Mouse (Mus musculus) CH12.LX (cell line): Measurements from ENCODE around the gene Zc2hc1b. TPM values are rescaled to one million over a fixed set of nuclear protein-coding genes. Genes with fewer than 3 reads are reported as not detected.

Experiments
- DNase-seq: peaks from one replicate; pipeline ENCODE4 v3.0.0-alpha.2; 2013; ENCODE audit errors: extremely low read depth
- H3K27ac ChIP-seq: 2 replicates; pipeline ENCODE4 v1.5.1; 2012; ENCODE audit warnings: low read depth, mild to moderate bottlenecking, control low read depth, moderate library complexity; ENCODE audit not compliant: insufficient read depth
- H3K27me3 ChIP-seq: replicated peaks from 2 replicates; pipeline ENCODE3; 2012; ENCODE audit warnings: inconsistent platforms
- H3K36me3 ChIP-seq, 2 experiments: replicated peaks in 1 of 2; 2 replicates each; pipeline versions ENCODE3 to v1.6.1; 2012; ENCODE audit warnings: inconsistent platforms in 1 of 2, low read length in 1 of 2, mild to moderate bottlenecking in 1 of 2, mixed read lengths in 1 of 2, moderate library complexity in 1 of 2; ENCODE audit not compliant: control insufficient read depth in 1 of 2, insufficient read depth in 1 of 2
- H3K4me1 ChIP-seq, 2 experiments: 2 replicates each; pipeline ENCODE4 v1.6.1; 2012; ENCODE audit warnings: inconsistent platforms in 1 of 2, moderate library complexity in 1 of 2; ENCODE audit not compliant: insufficient read depth in 2 of 2, control insufficient read depth in 1 of 2
- H3K4me2 ChIP-seq: 2 replicates; pipeline ENCODE4 v1.6.1; 2012; ENCODE audit warnings: low read depth, mild to moderate bottlenecking, control low read depth; ENCODE audit not compliant: poor library complexity, insufficient read depth, severe bottlenecking
- H3K4me3 ChIP-seq, 3 experiments: fragments of 150-350 bp in 1 of 3; sonication (generic) in 1 of 3; replicated peaks in 1 of 3; 2 replicates each; pipeline versions ENCODE3 to v1.5.1; 2011 to 2012; ENCODE audit warnings: low read depth in 2 of 3, low read length in 2 of 3, mild to moderate bottlenecking in 2 of 3, moderate library complexity in 2 of 3, control low read depth in 1 of 3, improper control_type of control experiment in 1 of 3, inconsistent platforms in 1 of 3, mixed read lengths in 1 of 3; ENCODE audit not compliant: poor library complexity in 1 of 3
- H3K79me2 ChIP-seq: replicated peaks from 2 replicates; pipeline ENCODE4 v1.6.1; 2012; ENCODE audit warnings: mild to moderate bottlenecking, moderate library complexity; ENCODE audit not compliant: control insufficient read depth, poor library complexity, insufficient read depth, severe bottlenecking; ENCODE audit errors: extremely low read depth
- H3K9ac ChIP-seq: 2 replicates; pipeline ENCODE4 v1.6.1; 2012; ENCODE audit warnings: low read depth, mild to moderate bottlenecking, control low read depth, moderate library complexity; ENCODE audit not compliant: insufficient read depth
- H3K9me3 ChIP-seq: replicated peaks from 2 replicates; pipeline ENCODE3; 2012; ENCODE audit warnings: low read length, inconsistent platforms, mixed read lengths
- BHLHE40 ChIP-seq: IDR thresholded peaks from 2 replicates; pipeline ENCODE4 v1.6.1; 2011; ENCODE audit warnings: mild to moderate bottlenecking, low read depth, low read length, improper control_type of control experiment
- CHD1 ChIP-seq: IDR thresholded peaks from 2 replicates; pipeline ENCODE4 v1.6.1; 2012; ENCODE audit warnings: low read depth, low read length, improper control_type of control experiment, inconsistent platforms
- ETS1 ChIP-seq: conservative IDR thresholded peaks from 2 replicates; pipeline ENCODE4 v1.6.1; 2012; ENCODE audit warnings: low read depth, mild to moderate bottlenecking, inconsistent platforms, low read length, improper control_type of control experiment, moderate library complexity
- HCFC1 ChIP-seq: IDR thresholded peaks from 2 replicates; pipeline ENCODE4 v1.6.1; 2012; ENCODE audit warnings: low read depth, mild to moderate bottlenecking, inconsistent platforms, low read length, improper control_type of control experiment
- JUND ChIP-seq: conservative IDR thresholded peaks from 2 replicates; pipeline ENCODE4 v1.6.1; 2011; ENCODE audit warnings: low read depth, low read length, improper control_type of control experiment
- MAZ ChIP-seq: IDR thresholded peaks from 2 replicates; pipeline ENCODE4 v1.6.1; 2012; ENCODE audit warnings: low read depth, mild to moderate bottlenecking, inconsistent platforms, low read length, improper control_type of control experiment, moderate library complexity
- MEF2A ChIP-seq: IDR thresholded peaks from 2 replicates; pipeline ENCODE4 v1.6.1; 2014; ENCODE audit warnings: low read depth, mild to moderate bottlenecking, inconsistent platforms, low read length, improper control_type of control experiment, borderline replicate concordance
- MYC ChIP-seq: IDR thresholded peaks from 2 replicates; pipeline ENCODE4 v1.6.1; 2011; ENCODE audit warnings: low read depth, mild to moderate bottlenecking, improper control_type of control experiment, low read length
- NELFE ChIP-seq: IDR thresholded peaks from 2 replicates; pipeline ENCODE4 v1.6.1; 2011; ENCODE audit warnings: low read depth, low read length, improper control_type of control experiment
- NRF1 ChIP-seq: IDR thresholded peaks from 2 replicates; pipeline ENCODE4 v1.6.1; 2014; ENCODE audit warnings: low read depth, mild to moderate bottlenecking, inconsistent platforms, low read length, improper control_type of control experiment, moderate library complexity
- POLR2A ChIP-seq: IDR thresholded peaks from 2 replicates; pipeline ENCODE4 v1.6.1; 2011; ENCODE audit warnings: low read depth, mild to moderate bottlenecking, improper control_type of control experiment, low read length
- POLR2AphosphoS2 ChIP-seq: IDR thresholded peaks from 2 replicates; pipeline ENCODE4 v1.6.1; 2011; ENCODE audit warnings: low read depth, low read length, improper control_type of control experiment
- RCOR1 ChIP-seq: conservative IDR thresholded peaks from 2 replicates; pipeline ENCODE4 v1.6.1; 2012; ENCODE audit warnings: low read depth, mild to moderate bottlenecking, inconsistent platforms, low read length, improper control_type of control experiment
- SIN3A ChIP-seq: IDR thresholded peaks from 2 replicates; pipeline ENCODE4 v1.6.1; 2012; ENCODE audit warnings: low read length, improper control_type of control experiment, inconsistent platforms
- TBP ChIP-seq: conservative IDR thresholded peaks from 2 replicates; pipeline ENCODE4 v1.6.1; 2011; ENCODE audit warnings: low read depth, low read length, improper control_type of control experiment
- USF1 ChIP-seq: IDR thresholded peaks from 2 replicates; pipeline ENCODE4 v1.6.1; 2014; ENCODE audit warnings: low read depth, mild to moderate bottlenecking, inconsistent platforms, low read length, improper control_type of control experiment
- ZMIZ1 ChIP-seq: IDR thresholded peaks from 2 replicates; pipeline ENCODE4 v1.6.1; 2012; ENCODE audit warnings: low read depth, mild to moderate bottlenecking, inconsistent platforms, low read length, improper control_type of control experiment
- dilution Hi-C: fragments of 300-500 bp; cut with MboI; formaldehyde crosslinking; loops from 2 replicates; pipeline ENCODE4 v1.14.3; 2020; ENCODE audit warnings: low sequenced_read_pairs; ENCODE audit not compliant: extremely low pct_unique_long_range_greater_than_20kb, extremely low pct_ligation_motif_present
- in situ Hi-C: fragments of 300-500 bp; cut with MboI; formaldehyde crosslinking; loops from 3 replicates; pipeline ENCODE4 v1.14.3; 2019; ENCODE audit warnings: low sequenced_read_pairs, low pct_ligation_motif_present, low pct_unique_long_range_greater_than_20kb, mixed read lengths
- polyA plus RNA-seq: library from polyadenylated mRNA; unstranded; fragments of >175 nt; gene quantifications from 2 replicates; pipeline ENCODE4 v1.2.1, GENCODE M21; 2012; ENCODE audit warnings: low read depth; ENCODE audit not compliant: insufficient read length
- total RNA-seq, 2 experiments: library from RNA; depleted of rRNA; stranded (reverse); fragments of 300-350 nt in 1 of 2; fragments of >200 nt in 1 of 2; gene quantifications; 2 replicates each; pipeline ENCODE4 v1.2.3; 2012 to 2014

Gene Zc2hc1b
- total and polyA plus RNA-seq, 3 experiments = not detected

- DNase-seq = no peak
- no peak overlapping the region for H3K4me3 ChIP-seq
- dilution Hi-C loops = no loop called here
Measured at GRCm38 (mm10) chr10:13116706-13117665, 60.8 kb downstream of the Zc2hc1b start.

GRCm38 (mm10) chr10:13115030-13115429 lies 62.8 kb downstream of the Zc2hc1b start:
- no peaks in the 10 kb centered on the region for H3K27me3 ChIP-seq
- no peaks in the 10 kb centered on the region for H3K79me2 ChIP-seq
- dilution Hi-C loops = no loop called here
- H3K36me3 ChIP-seq = no peaks in the 10 kb centered on the region
- H3K9me3 ChIP-seq = no peaks in the 10 kb centered on the region
- H3K9ac ChIP-seq = no peak overlapping the region
- TF ChIP-seq NELFE (no peak), MYC (no peak), TBP (no peak), ETS1 (no peak), NRF1 (no peak), BHLHE40 (no peak), ZMIZ1 (no peak), MAZ (no peak), RCOR1 (no peak), POLR2A (no peak), JUND (no peak), HCFC1 (no peak)
- no peak for DNase-seq
- no peak overlapping the region for H3K4me3 ChIP-seq
- in situ Hi-C loops = no loop called here
- H3K4me1 ChIP-seq = peaks cover 0 to 11% of the 10 kb centered on the region in 2 experiments; a peak in 3 of 4 replicates
- no peak overlapping the region for H3K27ac ChIP-seq
- no peak overlapping the region for H3K4me2 ChIP-seq

More at GRCm38 (mm10) chr10:13116706-13117665, 60.8 kb downstream of the Zc2hc1b start:
- in situ Hi-C loops = no loop called here
- Histone ChIP-seq H3K79me2 (no peaks in the 10 kb centered on the region), H3K9me3 (no peaks in the 10 kb centered on the region), H3K27ac (no peak overlapping the region), H3K36me3 (no peaks in the 10 kb centered on the region), H3K9ac (no peak overlapping the region), H3K27me3 (no peaks in the 10 kb centered on the region), H3K4me1 (peaks cover 0 to 10% of the 10 kb centered on the region in 2 experiments; a peak in 3 of 4 replicates), H3K4me2 (no peak overlapping the region)
- TF ChIP-seq POLR2AphosphoS2 = no peak
- no peak for TF ChIP-seq USF1
- TF ChIP-seq SIN3A = no peak
- no peak for TF ChIP-seq MEF2A
- TF ChIP-seq MAZ = no peak
- TF ChIP-seq HCFC1 = no peak
- no peak for TF ChIP-seq CHD1
- no peak for TF ChIP-seq NRF1
